Mouse (Mus musculus) yolk sac, embryonic 10.5 days (tissue): ENCODE measurements around the gene Mgat4b.
A peak's percentile ranks its signal among the peaks of the same experiment; 100 is the strongest.
"Not testable (repeated sequence)": the region's sequence is repeated elsewhere in the genome, so short reads cannot be mapped to it uniquely, and the experiment has no call there.

ENCODE experiments used
- DNase-seq: peaks from one replicate; pipeline ENCODE4 v3.0.0-alpha.2; 2017; ENCODE audit warnings: low spot score

The Mgat4b gene

GRCm38 (mm10) chr11:50210505-50211151 is at the start of gene Mgat4b, which contains the start of gene Sqstm1:
TSS of gene Mgat4b (plus strand) at chr11:50210890.
TSS of gene Sqstm1 (minus strand) at chr11:50210827.
- DNase-seq, result peak; percentile 86

- peak; percentile 32 for DNase-seq
These were observed 48.9 kb upstream of the Mgat4b start for GRCm38 (mm10) chr11:50161578-50162304.

- peak; percentile 22 for DNase-seq
These were observed 48.2 kb upstream of the Mgat4b start for GRCm38 (mm10) chr11:50162338-50163050.

- DNase-seq, result no peak
These were observed 42.3 kb upstream of the Mgat4b start for GRCm38 (mm10) chr11:50168352-50168751.

- DNase-seq, result not testable (repeated sequence)
These were observed 36.5 kb upstream of the Mgat4b start, which contains the start of gene Mrnip for GRCm38 (mm10) chr11:50174111-50174729. TSS of gene Mrnip (plus strand) at chr11:50174444.

GRCm38 (mm10) chr11:50174730-50175187 is 35.9 kb upstream of the Mgat4b start:
- peak; percentile 98 for DNase-seq

GRCm38 (mm10) chr11:50176351-50176750 is 34.3 kb upstream of the Mgat4b start:
- peak; percentile 44 for DNase-seq

- DNase-seq, result no peak
These were observed 33.6 kb upstream of the Mgat4b start for GRCm38 (mm10) chr11:50177111-50177510.

- DNase-seq, result peak; percentile 69
These were observed 31.9 kb upstream of the Mgat4b start for GRCm38 (mm10) chr11:50178532-50179488.

GRCm38 (mm10) chr11:50180478-50181231 is 30.0 kb upstream of the Mgat4b start:
- no peak for DNase-seq

GRCm38 (mm10) chr11:50182702-50183101 is 28.0 kb upstream of the Mgat4b start:
- no peak for DNase-seq

- no peak for DNase-seq
These were observed 25.9 kb upstream of the Mgat4b start for GRCm38 (mm10) chr11:50184788-50185187.

GRCm38 (mm10) chr11:50188682-50189081 is 22.0 kb upstream of the Mgat4b start:
- DNase-seq, result no peak

GRCm38 (mm10) chr11:50190362-50190761 is 20.3 kb upstream of the Mgat4b start:
- DNase-seq, result no peak

GRCm38 (mm10) chr11:50192278-50192677 is 18.4 kb upstream of the Mgat4b start:
- no peak for DNase-seq

- DNase-seq, result no peak
These were observed 16.6 kb upstream of the Mgat4b start for GRCm38 (mm10) chr11:50194070-50194469.

GRCm38 (mm10) chr11:50194793-50195192 is 15.9 kb upstream of the Mgat4b start:
- DNase-seq, result peak; percentile 83

GRCm38 (mm10) chr11:50197500-50197899 is 13.2 kb upstream of the Mgat4b start:
- DNase-seq, result no peak

- DNase-seq, result no peak
These were observed 12.4 kb upstream of the Mgat4b start for GRCm38 (mm10) chr11:50198219-50198846.

GRCm38 (mm10) chr11:50198916-50199315 is 11.8 kb upstream of the Mgat4b start:
- no peak for DNase-seq
